Mouse (Mus musculus) liver, embryonic 12.5 days (tissue): ENCODE measurements around the gene Grm5. TPM values are rescaled to one million over a fixed set of nuclear protein-coding genes. Genes with fewer than 3 reads are reported as not detected.

Experiments
- ATAC-seq: fragments of 200-750 bp; cut with Nextera tagmentation; 2 replicates; pipeline ENCODE4 v1.8.0; 2017; ENCODE audit warnings: moderate number of reproducible peaks, mild to moderate bottlenecking, moderate library complexity
- H3K27ac ChIP-seq: fragments of 300-500 bp; sonication (generic); 2 replicates; pipeline ENCODE4 v1.5.1; 2016; ENCODE audit warnings: mild to moderate bottlenecking
- H3K27me3 ChIP-seq: fragments of 300-500 bp; sonication (generic); replicated peaks from 2 replicates; pipeline ENCODE4 v1.6.1; 2016; ENCODE audit warnings: mild to moderate bottlenecking, moderate library complexity
- H3K36me3 ChIP-seq: fragments of 300-500 bp; sonication (generic); 2 replicates; pipeline ENCODE4 v1.6.1; 2016; ENCODE audit warnings: mild to moderate bottlenecking, moderate library complexity
- H3K4me1 ChIP-seq: fragments of 300-500 bp; sonication (generic); 2 replicates; pipeline ENCODE4 v1.6.1; 2016
- H3K4me2 ChIP-seq: fragments of 300-500 bp; sonication (generic); 2 replicates; pipeline ENCODE4 v1.6.1; 2016; ENCODE audit warnings: mild to moderate bottlenecking, moderate library complexity
- H3K4me3 ChIP-seq: fragments of 300-500 bp; sonication (generic); 2 replicates; pipeline ENCODE4 v1.5.1; 2016; ENCODE audit warnings: mild to moderate bottlenecking, moderate library complexity
- H3K9ac ChIP-seq: fragments of 300-500 bp; sonication (generic); 2 replicates; pipeline ENCODE4 v1.6.1; 2016; ENCODE audit warnings: mild to moderate bottlenecking, moderate library complexity
- H3K9me3 ChIP-seq: fragments of 300-500 bp; sonication (generic); replicated peaks from 2 replicates; pipeline ENCODE4 v1.6.1; 2016; ENCODE audit warnings: mild to moderate bottlenecking, moderate library complexity
- WGBS: fragments of 180-500 bp; shearing (Covaris S2); methylation state at CpG from one replicate; pipeline ENCODE4 v1.1.7; 2016; ENCODE audit not compliant: insufficient replicate concordance; 5-methylcytosine and 5-hydroxymethylcytosine counted together
- polyA plus RNA-seq: library from polyadenylated mRNA; unstranded; fragments of >200 nt; fragmentation: Nextera tagmentation; extraction: Ambion mirVana; gene quantifications from 2 replicates; pipeline ENCODE4 v1.2.1, GENCODE M21; 2016

Gene Grm5
- polyA plus RNA-seq, 1 experiment from 2014 or later, result not detected

DNA sequence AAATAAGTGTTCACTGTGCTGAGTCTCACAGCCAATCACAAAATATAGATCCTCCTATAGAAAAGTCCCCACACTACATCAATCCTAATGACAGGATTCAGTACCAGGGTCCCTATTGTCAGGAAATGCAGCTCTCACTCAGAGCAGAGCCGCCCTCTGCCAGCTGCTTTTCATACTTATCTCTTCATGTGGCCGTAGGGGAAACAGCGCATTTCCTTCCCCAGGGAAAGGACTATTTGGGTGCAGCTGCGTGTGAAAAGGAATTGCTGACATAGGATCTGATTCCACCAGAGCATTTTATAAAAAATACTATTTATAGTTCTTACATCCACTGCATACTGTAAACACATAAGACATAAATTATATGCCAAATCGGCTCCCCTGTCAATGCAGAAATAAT, 354.3 kb downstream of the Grm5 start:
- H3K4me2 ChIP-seq, result no peak overlapping the region
- H3K4me1 ChIP-seq, result no peaks in the 10 kb centered on the region
- H3K9me3 ChIP-seq, result no peaks in the 10 kb centered on the region
- no peak overlapping the region for H3K9ac ChIP-seq
- H3K27me3 ChIP-seq, result no peaks in the 10 kb centered on the region
- no peaks in the 10 kb centered on the region for H3K36me3 ChIP-seq
- 24% methylated on average over 5 of the region's 5 CpGs for WGBS
- H3K27ac ChIP-seq, result no peak overlapping the region
- ATAC-seq, result no peak
- no peak overlapping the region for H3K4me3 ChIP-seq

DNA sequence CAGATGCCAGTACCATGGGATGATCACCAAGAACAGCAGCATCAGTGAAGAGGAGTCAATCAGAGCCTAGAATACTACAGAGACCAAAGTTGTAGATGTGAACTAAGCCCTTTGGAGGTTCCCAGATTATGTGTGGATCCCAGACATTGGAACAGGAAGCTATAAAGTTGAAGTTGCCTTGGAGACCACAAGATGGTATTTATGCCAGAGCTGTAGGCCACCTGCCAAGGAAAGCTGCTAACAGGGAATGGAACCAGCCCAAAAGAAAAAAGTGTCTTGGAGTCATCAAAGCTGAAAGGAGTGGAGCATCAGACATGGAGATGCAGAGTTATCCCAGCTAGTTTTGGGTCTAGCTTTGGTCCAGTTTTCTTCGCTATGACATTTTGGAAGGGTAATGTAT, 366.2 kb downstream of the Grm5 start:
- Histone ChIP-seq H3K9ac (no peak overlapping the region), H3K36me3 (no peaks in the 10 kb centered on the region), H3K9me3 (no peaks in the 10 kb centered on the region), H3K27ac (no peak overlapping the region), H3K4me2 (no peak overlapping the region), H3K4me1 (no peaks in the 10 kb centered on the region), H3K27me3 (no peaks in the 10 kb centered on the region), H3K4me3 (no peak overlapping the region)
- 70% methylated on average over 1 of the region's 1 CpGs for WGBS
- ATAC-seq, result no peak

DNA sequence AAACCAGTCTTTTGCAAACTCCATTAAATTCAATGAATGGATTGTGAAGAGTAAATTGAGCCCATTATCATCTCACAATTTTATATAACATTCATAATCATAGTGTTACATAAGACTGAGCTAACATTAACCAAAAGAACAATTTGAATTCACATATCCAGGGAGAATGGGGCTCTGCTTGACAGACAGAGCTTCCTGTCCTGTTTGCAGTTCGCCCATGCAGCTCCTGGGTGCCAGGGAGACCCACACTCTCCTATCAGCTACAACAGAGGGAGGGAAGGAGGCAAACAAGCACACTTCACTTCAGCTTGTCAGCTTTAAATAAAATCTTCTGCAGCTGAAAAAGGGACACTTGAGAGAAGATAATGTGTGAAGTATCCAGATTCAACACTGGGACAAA, 389.2 kb downstream of the Grm5 start:
- H3K4me2 ChIP-seq, result no peak overlapping the region
- H3K9ac ChIP-seq, result no peak overlapping the region
- H3K36me3 ChIP-seq, result no peaks in the 10 kb centered on the region
- 25% methylated on average over 1 of the region's 1 CpGs for WGBS
- H3K27ac ChIP-seq, result no peak overlapping the region
- H3K9me3 ChIP-seq, result no peaks in the 10 kb centered on the region
- ATAC-seq, result no peak
- no peaks in the 10 kb centered on the region for H3K27me3 ChIP-seq
- no peak overlapping the region for H3K4me3 ChIP-seq
- H3K4me1 ChIP-seq, result no peaks in the 10 kb centered on the region

DNA sequence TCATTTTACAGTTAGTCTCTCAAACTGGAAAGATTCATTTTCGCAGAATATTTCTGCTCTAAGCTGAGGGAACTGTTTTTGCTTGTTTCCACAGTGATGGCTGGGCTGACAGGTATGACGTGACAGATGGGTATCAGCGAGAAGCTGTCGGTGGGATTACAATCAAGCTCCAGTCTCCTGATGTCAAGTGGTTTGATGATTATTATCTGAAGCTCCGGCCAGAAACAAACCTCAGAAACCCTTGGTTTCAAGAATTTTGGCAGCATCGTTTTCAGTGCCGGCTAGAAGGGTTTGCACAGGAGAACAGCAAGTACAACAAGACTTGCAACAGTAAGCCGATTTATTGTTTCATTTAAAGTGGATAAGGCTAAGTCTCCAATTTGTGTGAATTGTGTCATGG, 391.1 kb downstream of the Grm5 start:
- H3K4me3 ChIP-seq, result no peak overlapping the region
- H3K27me3 ChIP-seq, result no peaks in the 10 kb centered on the region
- no peaks in the 10 kb centered on the region for H3K36me3 ChIP-seq
- H3K4me2 ChIP-seq, result no peak overlapping the region
- H3K9ac ChIP-seq, result no peak overlapping the region
- no peaks in the 10 kb centered on the region for H3K9me3 ChIP-seq
- no peak overlapping the region for H3K27ac ChIP-seq
- ATAC-seq, result no peak
- no peaks in the 10 kb centered on the region for H3K4me1 ChIP-seq
- WGBS, result 61% methylated on average over 8 of the region's 8 CpGs

DNA sequence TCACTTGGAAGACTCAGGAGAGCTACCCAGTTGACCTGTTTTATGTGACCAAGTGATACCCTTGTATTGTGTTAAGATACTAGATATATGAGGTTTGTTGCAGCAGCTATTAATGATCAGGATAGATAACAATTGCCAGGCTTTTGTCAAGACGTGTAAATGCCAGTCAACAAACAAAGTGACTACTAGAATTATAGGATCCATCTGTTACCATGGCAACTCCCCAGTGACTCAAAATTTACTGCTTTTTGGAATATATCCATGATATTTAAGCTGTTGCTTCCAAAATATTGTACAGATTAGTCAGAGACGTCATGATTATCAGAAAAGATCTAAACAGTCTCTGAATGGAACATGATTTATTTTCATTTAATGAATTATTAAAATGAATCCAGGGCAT, 399.5 kb downstream of the Grm5 start:
- H3K36me3 ChIP-seq, result no peaks in the 10 kb centered on the region
- H3K4me1 ChIP-seq, result no peaks in the 10 kb centered on the region
- WGBS, result 71% methylated on average over 2 of the region's 2 CpGs
- no peak overlapping the region for H3K27ac ChIP-seq
- H3K27me3 ChIP-seq, result no peaks in the 10 kb centered on the region
- no peak overlapping the region for H3K9ac ChIP-seq
- ATAC-seq, result no peak
- no peaks in the 10 kb centered on the region for H3K9me3 ChIP-seq
- H3K4me3 ChIP-seq, result no peak overlapping the region
- H3K4me2 ChIP-seq, result no peak overlapping the region

DNA sequence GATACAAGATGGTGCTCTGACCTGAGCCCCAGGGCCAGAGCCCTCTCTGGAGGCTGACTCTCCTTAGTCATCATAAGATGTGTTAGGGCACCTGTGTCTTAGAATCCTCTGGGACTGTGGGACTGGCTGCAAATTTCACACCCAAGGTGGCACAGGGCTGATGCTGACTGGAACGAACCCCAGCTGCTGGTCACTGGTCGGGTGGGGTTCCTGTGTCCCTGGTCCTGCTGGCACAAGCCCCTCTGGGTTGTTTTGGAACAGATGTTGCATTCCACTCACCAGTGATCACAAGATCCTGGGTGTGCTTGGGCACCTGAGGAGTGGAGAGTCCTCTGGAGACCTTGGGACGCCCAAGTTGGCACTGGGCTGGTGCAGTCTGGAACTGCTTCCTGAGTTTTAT, 430.5 kb downstream of the Grm5 start:
- WGBS, result 68% methylated on average over 3 of the region's 3 CpGs
- H3K4me1 ChIP-seq, result no peaks in the 10 kb centered on the region
- H3K4me3 ChIP-seq, result no peak overlapping the region
- no peak overlapping the region for H3K4me2 ChIP-seq
- H3K9me3 ChIP-seq, result no peaks in the 10 kb centered on the region
- H3K9ac ChIP-seq, result no peak overlapping the region
- H3K27ac ChIP-seq, result no peak overlapping the region
- no peaks in the 10 kb centered on the region for H3K36me3 ChIP-seq
- no peak for ATAC-seq
- no peaks in the 10 kb centered on the region for H3K27me3 ChIP-seq

DNA sequence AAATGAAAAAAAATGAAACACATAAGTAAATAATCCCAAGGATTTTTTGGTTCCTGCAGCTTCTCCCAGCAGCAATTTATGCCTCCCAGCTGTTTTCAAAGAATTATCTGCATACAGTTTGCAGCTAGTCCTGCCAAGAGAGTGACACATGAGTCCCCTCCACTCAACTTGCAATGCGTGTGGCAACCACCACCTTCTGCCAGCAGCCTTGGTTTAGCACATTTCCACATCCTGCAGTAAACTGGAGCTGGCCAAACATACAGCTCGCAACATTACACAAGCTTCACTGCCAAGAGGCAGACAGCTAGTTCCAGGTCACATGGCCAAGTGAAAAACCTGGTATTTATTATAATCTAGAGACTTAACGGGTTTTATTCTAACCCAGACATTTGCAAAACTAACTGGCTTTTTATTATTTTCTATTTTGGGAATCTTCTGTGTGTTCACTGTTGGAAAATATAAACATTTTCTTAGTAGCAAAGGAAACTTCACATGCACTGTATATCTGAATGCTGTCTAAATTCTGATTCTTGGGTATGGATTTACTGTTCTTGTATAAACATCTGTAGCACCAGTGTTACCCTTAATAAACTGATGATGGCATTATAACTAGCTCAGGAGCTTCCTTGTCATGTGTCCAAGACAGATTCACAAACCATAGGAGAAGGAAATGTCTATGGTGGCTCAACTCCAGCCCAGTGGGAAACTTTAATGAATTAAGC, 443.6 kb downstream of the Grm5 start:
- Histone ChIP-seq H3K9me3 (no peaks in the 10 kb centered on the region), H3K9ac (no peak overlapping the region), H3K4me3 (no peak overlapping the region), H3K4me1 (no peaks in the 10 kb centered on the region), H3K4me2 (no peak overlapping the region), H3K27ac (no peak overlapping the region), H3K27me3 (no peaks in the 10 kb centered on the region), H3K36me3 (no peaks in the 10 kb centered on the region)
- WGBS, result 49% methylated on average over 3 of the region's 3 CpGs
- no peak for ATAC-seq

DNA sequence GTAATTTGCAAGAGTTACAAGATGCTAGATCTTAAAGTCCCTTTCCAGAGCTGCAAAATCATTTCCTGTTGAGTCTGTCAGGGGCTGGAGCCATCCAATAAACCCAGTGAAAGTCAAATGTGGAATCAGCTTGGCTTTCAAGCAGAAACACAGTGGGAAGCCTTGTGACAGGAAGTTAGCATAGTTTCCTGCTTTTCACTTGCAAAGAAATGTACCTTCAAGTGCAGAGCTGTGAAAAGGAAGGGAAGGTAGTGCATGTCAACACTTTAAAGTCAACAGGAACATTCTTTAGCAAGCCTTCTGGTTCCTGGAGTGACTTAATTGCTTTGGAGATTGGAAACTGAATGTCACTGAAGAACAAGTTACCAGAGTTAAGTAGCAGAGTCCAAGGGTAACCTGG, 463.4 kb downstream of the Grm5 start:
- H3K9ac ChIP-seq, result no peak overlapping the region
- no peak overlapping the region for H3K27ac ChIP-seq
- no peaks in the 10 kb centered on the region for H3K9me3 ChIP-seq
- H3K27me3 ChIP-seq, result no peaks in the 10 kb centered on the region
- H3K4me1 ChIP-seq, result no peaks in the 10 kb centered on the region
- no peaks in the 10 kb centered on the region for H3K36me3 ChIP-seq
- no peak overlapping the region for H3K4me3 ChIP-seq
- H3K4me2 ChIP-seq, result no peak overlapping the region
- ATAC-seq, result no peak

DNA sequence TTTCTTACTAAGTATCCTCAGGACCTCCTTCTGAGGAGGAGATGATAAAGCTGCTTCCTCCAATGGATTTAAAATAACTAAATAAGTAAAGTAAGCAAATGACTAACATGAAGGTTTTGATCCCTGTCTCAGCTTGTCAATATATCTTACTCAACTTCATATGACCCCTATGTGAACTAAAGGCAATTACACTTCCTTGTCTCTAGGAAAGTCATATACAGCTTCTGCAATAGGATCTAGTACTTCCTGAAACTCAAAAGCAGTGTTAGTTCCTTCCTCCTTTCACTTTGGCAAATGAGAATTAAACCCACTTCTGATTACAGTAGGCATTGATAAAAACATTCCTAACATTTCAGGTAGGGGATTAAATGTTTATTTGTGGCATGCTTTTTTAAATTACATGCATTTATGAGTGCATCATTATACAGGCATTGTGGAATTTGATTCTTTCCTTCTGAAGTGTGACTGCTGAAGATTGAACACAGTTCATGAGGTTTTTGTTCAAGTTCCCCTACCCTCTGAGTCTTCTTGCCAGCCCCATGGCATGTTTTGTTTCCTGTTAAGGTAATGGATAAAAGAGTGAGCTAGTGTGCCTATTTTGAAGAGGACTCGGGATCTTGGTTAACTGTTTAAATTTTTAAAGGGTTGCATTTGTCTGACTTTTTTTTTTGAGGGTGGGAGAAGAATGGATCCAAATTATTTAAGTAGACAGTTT, 470.4 kb downstream of the Grm5 start:
- no peaks in the 10 kb centered on the region for H3K4me1 ChIP-seq
- no peak overlapping the region for H3K9ac ChIP-seq
- ATAC-seq, result no peak
- no peaks in the 10 kb centered on the region for H3K36me3 ChIP-seq
- no peak overlapping the region for H3K4me3 ChIP-seq
- no peak overlapping the region for H3K27ac ChIP-seq
- no peak overlapping the region for H3K4me2 ChIP-seq
- H3K27me3 ChIP-seq, result no peaks in the 10 kb centered on the region
- 46% methylated on average over 1 of the region's 1 CpGs for WGBS
- no peaks in the 10 kb centered on the region for H3K9me3 ChIP-seq

DNA sequence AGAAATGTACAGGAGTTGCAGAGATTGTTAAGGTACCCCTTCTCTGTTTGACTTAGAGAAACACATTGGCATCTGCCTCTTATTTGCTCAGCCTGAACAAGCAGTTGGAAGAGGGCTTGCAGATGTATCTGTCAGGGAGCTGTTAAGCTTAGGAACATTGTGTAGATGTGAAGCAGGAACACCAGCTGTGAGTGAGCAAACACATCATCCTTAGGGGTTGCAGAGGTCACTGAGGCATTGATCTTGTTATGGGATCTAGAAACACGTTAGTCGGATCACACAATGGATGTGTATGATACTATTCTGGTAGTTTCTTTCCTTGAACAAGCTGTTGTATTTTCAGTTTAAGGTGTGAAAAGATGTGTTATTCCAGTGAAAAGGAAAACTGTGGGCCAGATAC, 472.5 kb downstream of the Grm5 start:
- no peak overlapping the region for H3K9ac ChIP-seq
- no peak for ATAC-seq
- H3K27ac ChIP-seq, result no peak overlapping the region
- H3K27me3 ChIP-seq, result no peaks in the 10 kb centered on the region
- H3K4me2 ChIP-seq, result no peak overlapping the region
- H3K4me3 ChIP-seq, result no peak overlapping the region
- no peaks in the 10 kb centered on the region for H3K9me3 ChIP-seq
- H3K36me3 ChIP-seq, result no peaks in the 10 kb centered on the region
- 55% methylated on average over 2 of the region's 2 CpGs for WGBS
- H3K4me1 ChIP-seq, result no peaks in the 10 kb centered on the region

DNA sequence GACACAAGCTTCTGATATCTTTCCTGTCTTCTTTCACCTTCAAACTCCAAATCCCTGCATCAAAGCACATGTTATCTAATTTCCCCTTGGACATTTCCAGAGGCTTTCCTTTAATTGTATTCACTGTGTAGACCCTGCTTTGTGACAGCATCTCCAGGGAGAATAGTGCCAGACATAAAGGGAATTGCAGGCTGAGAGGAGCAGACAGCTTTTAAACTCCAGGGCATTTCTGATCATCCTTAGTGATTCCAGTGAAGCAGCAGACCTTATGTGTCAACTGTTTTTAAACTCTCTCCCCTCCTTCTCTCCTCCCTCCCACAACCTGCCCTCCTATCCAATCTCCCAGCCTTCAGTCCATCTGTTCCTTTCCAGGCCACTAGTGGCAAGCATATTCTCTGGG, 507.1 kb downstream of the Grm5 start:
- Histone ChIP-seq H3K27ac (no peak overlapping the region), H3K4me3 (no peak overlapping the region), H3K4me1 (no peaks in the 10 kb centered on the region), H3K36me3 (no peaks in the 10 kb centered on the region), H3K4me2 (no peak overlapping the region), H3K27me3 (no peaks in the 10 kb centered on the region), H3K9ac (no peak overlapping the region), H3K9me3 (no peaks in the 10 kb centered on the region)
- no peak for ATAC-seq

DNA sequence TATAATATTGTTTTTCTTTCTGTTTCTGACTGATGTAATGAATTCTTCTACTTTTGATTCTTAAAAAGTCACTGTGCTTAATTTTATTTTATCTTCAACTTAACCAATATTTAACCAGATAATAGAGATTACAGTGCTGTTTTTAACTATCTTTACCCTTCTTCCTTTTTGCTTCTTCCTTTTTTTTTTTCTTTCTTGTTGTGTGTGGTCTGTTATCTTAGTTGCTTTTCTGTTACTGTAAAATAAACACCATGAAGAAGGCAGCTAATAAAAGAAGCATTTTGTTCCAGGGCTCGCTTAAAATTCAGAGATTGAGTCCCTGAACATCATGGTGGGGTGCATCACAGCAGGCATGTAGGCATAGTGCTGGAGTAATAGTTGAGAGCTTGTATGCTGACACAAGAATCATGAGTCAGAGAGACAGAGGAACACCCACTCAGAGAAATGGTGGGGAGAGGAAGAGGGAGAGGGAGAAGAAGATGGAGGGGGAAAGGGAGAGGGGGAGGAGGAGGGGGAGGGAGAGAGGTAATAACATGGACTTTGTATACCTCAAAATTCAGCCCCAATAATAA, 512.7 kb downstream of the Grm5 start:
- Histone ChIP-seq H3K36me3 (no peaks in the 10 kb centered on the region), H3K4me3 (no peak overlapping the region), H3K27ac (no peak overlapping the region), H3K4me2 (no peak overlapping the region), H3K4me1 (no peaks in the 10 kb centered on the region), H3K9me3 (no peaks in the 10 kb centered on the region), H3K9ac (no peak overlapping the region), H3K27me3 (no peaks in the 10 kb centered on the region)
- no peak for ATAC-seq
- WGBS, result 15% methylated on average over 1 of the region's 1 CpGs

DNA sequence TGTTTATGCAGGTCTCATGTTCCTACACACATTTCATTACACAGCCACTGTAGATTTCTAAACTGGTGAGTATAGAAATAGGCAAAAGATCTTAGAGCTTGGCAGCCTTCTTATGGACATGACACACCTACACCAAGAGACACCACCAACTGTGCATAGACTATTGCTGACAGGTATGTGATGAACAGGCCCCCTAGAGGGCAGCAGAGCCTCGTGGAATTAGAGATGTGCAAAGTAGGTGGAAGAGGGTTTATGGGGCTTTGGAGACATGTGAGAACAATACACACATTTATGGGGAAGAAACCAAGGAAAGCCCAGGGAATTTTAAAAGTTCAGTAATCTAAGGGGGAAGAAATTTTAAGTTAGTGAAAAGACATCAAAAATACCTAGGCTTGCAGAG, 513.7 kb downstream of the Grm5 start:
- H3K4me2 ChIP-seq, result no peak overlapping the region
- H3K9me3 ChIP-seq, result no peaks in the 10 kb centered on the region
- WGBS, result 8% methylated on average over 1 of the region's 1 CpGs
- no peak overlapping the region for H3K9ac ChIP-seq
- H3K36me3 ChIP-seq, result no peaks in the 10 kb centered on the region
- ATAC-seq, result no peak
- no peaks in the 10 kb centered on the region for H3K27me3 ChIP-seq
- H3K27ac ChIP-seq, result no peak overlapping the region
- no peak overlapping the region for H3K4me3 ChIP-seq
- H3K4me1 ChIP-seq, result no peaks in the 10 kb centered on the region
